Mouse (Mus musculus) kidney, embryonic 14.5 days (tissue): ENCODE data around the gene Krtdap. TPM values are rescaled to one million over a fixed set of nuclear protein-coding genes. Genes with fewer than 3 reads are reported as not detected.
"Not testable (repeated sequence)": the region's sequence is repeated elsewhere in the genome, so short reads cannot be mapped to it uniquely, and the experiment has no call there.

Experiments used
- ATAC-seq: fragments of 200-750 bp; cut with Nextera tagmentation; 2 replicates; pipeline ENCODE4 v1.8.0; 2017; ENCODE audit warnings: moderate number of reproducible peaks, mild to moderate bottlenecking, moderate TSS enrichment, moderate library complexity; ENCODE audit not compliant: low FRiP score, low TSS enrichment
- H3K27ac ChIP-seq: fragments of 300-500 bp; sonication (generic); 2 replicates; pipeline ENCODE4 v1.5.1; 2014; ENCODE audit warnings: low read depth, mild to moderate bottlenecking, low read length, moderate library complexity, mixed read lengths
- H3K27me3 ChIP-seq: fragments of 300-500 bp; sonication (generic); 2 replicates; pipeline ENCODE4 v1.6.1; 2014; ENCODE audit warnings: mild to moderate bottlenecking, low read length; ENCODE audit not compliant: control insufficient read depth, insufficient read depth
- H3K36me3 ChIP-seq: fragments of 300-500 bp; sonication (generic); 2 replicates; pipeline ENCODE4 v1.6.1; 2014; ENCODE audit warnings: low read length, mixed read lengths; ENCODE audit not compliant: control insufficient read depth, insufficient read depth
- H3K4me1 ChIP-seq: fragments of 300-500 bp; sonication (generic); 2 replicates; pipeline ENCODE4 v1.6.1; 2014; ENCODE audit warnings: low read length, mixed read lengths; ENCODE audit not compliant: control insufficient read depth, insufficient read depth
- H3K4me2 ChIP-seq: fragments of 300-500 bp; sonication (generic); replicated peaks from 2 replicates; pipeline ENCODE4 v1.6.1; 2014; ENCODE audit warnings: low read depth, mild to moderate bottlenecking, low read length
- H3K4me3 ChIP-seq: fragments of 300-500 bp; sonication (generic); 2 replicates; pipeline ENCODE4 v1.5.1; 2014; ENCODE audit warnings: mild to moderate bottlenecking, low read length
- H3K9ac ChIP-seq: fragments of 300-500 bp; sonication (generic); 2 replicates; pipeline ENCODE4 v1.6.1; 2014; ENCODE audit warnings: low read depth, mild to moderate bottlenecking, low read length, moderate library complexity
- H3K9me3 ChIP-seq: fragments of 300-500 bp; sonication (generic); 2 replicates; pipeline ENCODE4 v1.6.1; 2016; ENCODE audit warnings: low read length; ENCODE audit not compliant: control insufficient read depth
- WGBS: fragments of 180-500 bp; shearing (Covaris S2); extraction: QIAGEN DNeasy Blood & Tissue Kit; methylation state at CpG from one replicate; pipeline ENCODE4 v1.1.7; 2014; 5-methylcytosine and 5-hydroxymethylcytosine counted together
- polyA plus RNA-seq: library from polyadenylated mRNA; unstranded; fragments of >200 nt; fragmentation: Nextera tagmentation; extraction: Ambion mirVana; gene quantifications from 2 replicates; pipeline ENCODE4 v1.2.1, GENCODE M21; 2014

Gene Krtdap
- not detected in 2 replicates for polyA plus RNA-seq

- Histone ChIP-seq H3K4me3 (no peak within 1 kb of the TSS), H3K4me2 (no peak within 1 kb of the TSS), H3K9ac (no peak within 1 kb of the TSS), H3K27ac (no peak within 1 kb of the TSS), H3K9me3 (no peaks in the 10 kb centered on the region), H3K4me1 (no peaks in the 10 kb centered on the region), H3K36me3 (no peaks in the 10 kb centered on the region), H3K27me3 (no peaks in the 10 kb centered on the region)
- ATAC-seq = no peak
- 52% methylated on average over 15 of the region's 15 CpGs for WGBS
Measured at GRCm38 (mm10) chr7:30787377-30788022, at the start of gene Krtdap. TSS of gene Krtdap (plus strand) at chr7:30787896.

GRCm38 (mm10) chr7:30742570-30742969, 45.1 kb upstream of the Krtdap start:
- not testable (repeated sequence) for H3K36me3 ChIP-seq, H3K4me2 ChIP-seq, ATAC-seq, H3K4me1 ChIP-seq, H3K27me3 ChIP-seq, H3K9ac ChIP-seq, H3K4me3 ChIP-seq, H3K9me3 ChIP-seq, H3K27ac ChIP-seq
- WGBS = 84% methylated on average over 2 of the region's 2 CpGs

DNA sequence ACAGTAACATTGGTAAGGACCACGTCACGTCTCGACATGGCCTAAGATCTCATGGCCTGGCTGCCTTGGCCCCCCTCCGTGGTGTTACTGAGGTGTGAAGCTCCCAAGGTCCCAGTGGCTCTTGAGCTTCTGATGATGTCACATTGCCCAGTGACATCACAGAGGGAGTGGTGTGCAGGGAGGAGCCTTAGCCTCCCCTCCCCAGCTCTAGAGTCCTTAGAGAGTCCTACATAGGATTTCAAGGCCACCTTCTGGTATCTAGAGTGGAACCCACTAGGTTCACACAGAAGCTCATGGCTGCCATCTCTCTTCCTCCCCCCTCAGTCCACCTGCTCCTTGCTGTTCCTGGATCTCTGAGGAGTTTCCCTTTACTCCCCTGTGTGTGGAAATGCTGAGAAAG, 44.1 kb upstream of the Krtdap start, which contains the start of gene Gapdhs:
Gapdhs (minus strand) TSS at position 65 of the 400 bp plus-strand sequence.
- H3K4me3 ChIP-seq, H3K36me3 ChIP-seq, H3K9me3 ChIP-seq, H3K4me2 ChIP-seq, H3K27ac ChIP-seq, H3K4me1 ChIP-seq, H3K9ac ChIP-seq, ATAC-seq, H3K27me3 ChIP-seq: not testable (repeated sequence)
- no CpG with 5 or more reads among the region's 4 CpGs for WGBS

- no peak overlapping the region for H3K4me2 ChIP-seq
- no peaks in the 10 kb centered on the region for H3K9me3 ChIP-seq
- H3K4me3 ChIP-seq = no peak overlapping the region
- WGBS = 37% methylated on average over 4 of the region's 4 CpGs
- H3K4me1 ChIP-seq = no peaks in the 10 kb centered on the region
- H3K9ac ChIP-seq = no peak overlapping the region
- H3K27me3 ChIP-seq = no peaks in the 10 kb centered on the region
- no peak overlapping the region for H3K27ac ChIP-seq
- H3K36me3 ChIP-seq = no peaks in the 10 kb centered on the region
- ATAC-seq = 0 out of 2 replicates have a peak, but pooled peaks have one; percentile 13
Measured at GRCm38 (mm10) chr7:30744022-30744598, 43.6 kb upstream of the Krtdap start.

GRCm38 (mm10) chr7:30747525-30748204, 40.0 kb upstream of the Krtdap start:
- Histone ChIP-seq H3K27ac (no peak overlapping the region), H3K9ac (no peak overlapping the region), H3K27me3 (no peaks in the 10 kb centered on the region), H3K4me3 (no peak overlapping the region), H3K9me3 (no peaks in the 10 kb centered on the region), H3K4me1 (peaks cover 5% of the 10 kb centered on the region; the same call in 1 of the 2 replicates), H3K4me2 (no peak overlapping the region), H3K36me3 (no peaks in the 10 kb centered on the region)
- no peak for ATAC-seq
- WGBS = 77% methylated on average over 7 of the region's 7 CpGs

DNA sequence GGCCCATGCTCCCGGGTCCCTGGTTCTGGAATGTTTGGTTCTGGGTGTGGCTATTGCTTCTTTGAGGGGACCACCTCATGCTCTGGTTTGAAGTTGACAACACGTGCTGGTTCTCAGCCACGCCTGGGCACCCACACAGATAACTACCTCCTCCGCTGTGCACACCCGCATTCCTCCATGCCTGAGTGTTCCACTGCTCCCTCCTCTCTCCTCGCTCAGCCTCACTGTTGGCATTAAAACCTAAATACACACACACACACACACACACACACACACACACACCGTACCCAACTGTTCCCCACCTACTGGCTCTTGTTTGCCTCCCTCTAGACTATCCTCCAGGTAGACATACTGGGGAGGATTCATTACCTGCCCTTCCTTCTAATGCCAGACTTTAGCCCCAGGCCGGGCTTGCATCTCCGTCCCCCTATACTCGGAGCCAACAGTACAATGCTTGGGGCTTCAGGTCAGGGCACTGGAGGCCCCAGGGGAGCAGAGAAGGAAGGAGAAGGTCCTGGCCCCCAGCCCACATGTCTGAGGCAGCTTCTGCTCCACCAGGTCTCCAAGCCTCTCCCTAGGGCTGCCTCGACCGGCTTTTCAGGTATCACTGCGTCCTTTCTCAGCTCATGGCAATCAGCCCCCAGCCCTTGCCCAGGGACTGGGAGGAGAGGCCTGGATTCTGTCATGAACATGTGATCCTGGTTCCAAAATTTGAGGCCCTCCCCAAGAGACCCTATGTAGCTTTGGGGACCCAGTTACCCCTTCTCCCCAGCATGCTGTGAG, 37.7 kb upstream of the Krtdap start:
- Histone ChIP-seq H3K27ac (no peak overlapping the region), H3K9ac (no peak overlapping the region), H3K4me2 (no peak overlapping the region), H3K4me3 (no peak overlapping the region), H3K9me3 (peaks cover 4% of the 10 kb centered on the region; the same call in 1 of the 2 replicates), H3K4me1 (peaks cover 5% of the 10 kb centered on the region; the same call in 1 of the 2 replicates), H3K27me3 (no peaks in the 10 kb centered on the region), H3K36me3 (no peaks in the 10 kb centered on the region)
- 57% methylated on average over 13 of the region's 13 CpGs for WGBS
- peak; percentile 36; the same call in 1 of the 2 replicates for ATAC-seq

- 16% methylated on average over 5 of the region's 5 CpGs for WGBS
- Histone ChIP-seq H3K9ac (no peak within 1 kb of the TSS), H3K9me3 (peaks cover 7% of the 10 kb centered on the region; the same call in 1 of the 2 replicates), H3K4me2 (no peak within 1 kb of the TSS), H3K36me3 (no peaks in the 10 kb centered on the region), H3K27me3 (no peaks in the 10 kb centered on the region), H3K27ac (no peak within 1 kb of the TSS), H3K4me3 (no peak within 1 kb of the TSS), H3K4me1 (peaks cover 5% of the 10 kb centered on the region; the same call in 1 of the 2 replicates)
- ATAC-seq = peak; percentile 59; the same call in 1 of the 2 replicates
Measured at GRCm38 (mm10) chr7:30751086-30751669, 36.5 kb upstream of the Krtdap start, which contains the start of gene Sbsn. TSS of gene Sbsn (plus strand) at chr7:30751471.

DNA sequence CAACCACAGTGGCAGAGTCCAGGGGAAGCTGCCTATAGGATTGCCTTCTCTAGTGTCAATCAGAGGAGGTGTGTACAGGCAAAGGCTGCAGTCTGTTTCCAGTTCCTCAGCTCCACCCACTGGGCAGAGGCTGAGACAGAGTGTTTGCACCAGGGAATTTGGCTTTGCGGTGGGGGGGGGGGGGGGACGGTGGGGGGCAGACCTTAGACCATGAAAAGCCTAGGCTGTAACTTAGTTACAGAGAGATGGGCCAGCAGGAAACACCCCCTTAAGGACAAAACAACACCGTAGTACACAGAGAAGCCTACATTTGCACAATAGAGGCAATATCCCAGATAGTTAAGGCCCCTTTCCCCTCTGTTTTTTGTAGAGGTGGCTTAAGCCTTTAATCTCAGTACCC, 30.7 kb upstream of the Krtdap start:
- no peak overlapping the region for H3K4me2 ChIP-seq
- ATAC-seq = no peak

More for the DNA sequence above, 30.7 kb upstream of the Krtdap start:
- H3K4me1 ChIP-seq = no peaks in the 10 kb centered on the region
- 67% methylated on average over 3 of the region's 3 CpGs for WGBS
- H3K27me3 ChIP-seq = no peaks in the 10 kb centered on the region
- no peak overlapping the region for H3K27ac ChIP-seq
- H3K9ac ChIP-seq = no peak overlapping the region
- no peak overlapping the region for H3K4me3 ChIP-seq
- H3K9me3 ChIP-seq = peaks cover 7% of the 10 kb centered on the region; the same call in 1 of the 2 replicates
- no peaks in the 10 kb centered on the region for H3K36me3 ChIP-seq
